Comparison of ENCODE assay signal across 8 mouse cellular contexts in the genomic region with DNA sequence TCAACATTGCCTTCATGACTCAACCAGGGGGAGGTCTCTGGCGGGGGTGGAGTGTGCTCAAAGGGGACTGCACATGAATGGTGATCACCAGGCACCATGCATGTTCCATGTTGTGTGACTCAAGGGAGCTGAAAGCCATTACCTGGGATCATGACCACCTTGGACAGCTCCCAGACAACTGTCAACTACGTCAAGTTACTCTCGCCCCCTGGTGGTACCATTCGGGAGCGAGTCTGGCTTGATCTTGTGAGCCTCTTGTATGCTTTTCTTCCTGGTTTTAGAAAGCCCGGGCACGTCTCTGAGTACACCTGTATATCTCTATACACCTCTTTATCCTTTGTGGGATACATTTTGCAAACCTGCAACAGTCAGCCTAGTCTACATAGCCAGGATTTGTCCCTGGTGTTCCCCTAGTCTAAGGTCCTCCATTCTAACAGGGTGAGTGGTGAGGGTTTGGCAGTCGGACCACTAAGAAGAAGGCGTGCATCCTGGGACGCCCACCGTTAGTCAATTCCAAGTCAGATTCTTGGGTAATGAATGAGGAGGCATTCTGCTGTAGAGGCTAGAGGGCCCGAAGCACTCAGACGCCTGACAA. TPM values are rescaled to one million over a fixed set of nuclear protein-coding genes. Genes with fewer than 3 reads are reported as not detected.
DNase-seq lines count a peak whose midpoint lies in the region; ATAC-seq lines count a peak whose summit lies in the region.

No protein-coding gene starts in this region.

- peak overlapping the region; percentile 77 for H3K4me2 ChIP-seq in hindbrain, embryonic 15.5 days

- peak overlapping the region; percentile 100 for H3K9ac ChIP-seq in hindbrain, embryonic 15.5 days

- ATAC-seq in hindbrain, embryonic 15.5 days (ENCODE audit: low FRiP score, low read depth): peak; percentile 59

- peak overlapping the region; percentile 76 for H3K4me3 ChIP-seq in hindbrain, embryonic 15.5 days

- no peaks in the 10 kb centered on the region for H3K9me3 ChIP-seq in hindbrain, embryonic 15.5 days

- 0% methylated on average over 13 of the region's 13 CpGs for WGBS in hindbrain, embryonic 15.5 days

- 0 out of 2 replicates have a peak, but pooled peaks cover 5% of the 10 kb centered on the region for H3K36me3 ChIP-seq in hindbrain, embryonic 15.5 days

- peak; percentile 97 for DNase-seq in NIH3T3 (ENCODE audit: low read depth)
- DNase-seq in cerebellum, adult 8-10 months: peak; percentile 75
- DNase-seq in frontal cortex, postnatal 10 days (ENCODE audit: low spot score in 2 of 2): peak; percentile 68 to 69
- peak; percentile 55 to 60 for DNase-seq in layer of hippocampus, postnatal 36 days
- peak; percentile 76 for DNase-seq in lung, postnatal 25 days (ENCODE audit: low spot score)
- DNase-seq in retina, postnatal 1 day: peak; percentile 90
- peak; percentile 94 for DNase-seq in thymus, postnatal 4 days

- peak overlapping the region; percentile 88 for H3K27ac ChIP-seq in hindbrain, embryonic 15.5 days (replicated peaks)

- H3K27me3 ChIP-seq in hindbrain, embryonic 15.5 days: peaks cover 28% of the 10 kb centered on the region

- H3K4me1 ChIP-seq in hindbrain, embryonic 15.5 days (replicated peaks): peaks cover 37% of the 10 kb centered on the region

RNA-seq across cellular contexts. Expression of a gene that starts 3.3 kb away (rescaled TPM):
- 424 and 493 TPM in 2 replicates for polyA plus RNA-seq in hindbrain, embryonic 15.5 days (2015; fragmentation: Nextera tagmentation; extraction: Ambion mirVana)
- total RNA-seq in layer of hippocampus, postnatal 36 days (2021): 100 to 1,000 TPM; 422 to 431 TPM

RNA-seq across cellular contexts. Expression of a gene that starts 6.8 kb away (rescaled TPM):
- polyA plus RNA-seq in hindbrain, embryonic 15.5 days (2015; fragmentation: Nextera tagmentation; extraction: Ambion mirVana): 3.7 and 7.0 TPM in 2 replicates
- 10 to 100 TPM; 14.9 to 16.1 TPM for total RNA-seq in layer of hippocampus, postnatal 36 days (2021)

RNA-seq across cellular contexts. Expression of a gene that starts 20.6 kb away (rescaled TPM):
- 0.08 TPM in 1 of 2 replicates, not detected in the other for polyA plus RNA-seq in hindbrain, embryonic 15.5 days (2015; fragmentation: Nextera tagmentation; extraction: Ambion mirVana)
- under 1 TPM; 0.87 to 0.94 TPM for total RNA-seq in layer of hippocampus, postnatal 36 days (2021)

RNA-seq across cellular contexts. Expression of a gene that starts 26.0 kb away (rescaled TPM):
- polyA plus RNA-seq in hindbrain, embryonic 15.5 days (2015; fragmentation: Nextera tagmentation; extraction: Ambion mirVana): 15.0 and 15.1 TPM in 2 replicates
- total RNA-seq in layer of hippocampus, postnatal 36 days (2021): 100 to 1,000 TPM; 147 to 167 TPM

RNA-seq across cellular contexts. Expression of a gene that starts 30.4 kb away (rescaled TPM):
- polyA plus RNA-seq in hindbrain, embryonic 15.5 days (2015; fragmentation: Nextera tagmentation; extraction: Ambion mirVana): 11.8 and 13.8 TPM in 2 replicates
- 1 to 10 TPM; 3.7 to 4.6 TPM for total RNA-seq in layer of hippocampus, postnatal 36 days (2021)

Comparison
In these comparisons a context has a peak if more than half of its experiments do, and no peak if none do; other contexts are left out.
1. Peak in every context shown above with its lines: DNase-seq, ATAC-seq, H3K4me3 ChIP-seq and H3K27ac ChIP-seq.